In the genomic region with DNA sequence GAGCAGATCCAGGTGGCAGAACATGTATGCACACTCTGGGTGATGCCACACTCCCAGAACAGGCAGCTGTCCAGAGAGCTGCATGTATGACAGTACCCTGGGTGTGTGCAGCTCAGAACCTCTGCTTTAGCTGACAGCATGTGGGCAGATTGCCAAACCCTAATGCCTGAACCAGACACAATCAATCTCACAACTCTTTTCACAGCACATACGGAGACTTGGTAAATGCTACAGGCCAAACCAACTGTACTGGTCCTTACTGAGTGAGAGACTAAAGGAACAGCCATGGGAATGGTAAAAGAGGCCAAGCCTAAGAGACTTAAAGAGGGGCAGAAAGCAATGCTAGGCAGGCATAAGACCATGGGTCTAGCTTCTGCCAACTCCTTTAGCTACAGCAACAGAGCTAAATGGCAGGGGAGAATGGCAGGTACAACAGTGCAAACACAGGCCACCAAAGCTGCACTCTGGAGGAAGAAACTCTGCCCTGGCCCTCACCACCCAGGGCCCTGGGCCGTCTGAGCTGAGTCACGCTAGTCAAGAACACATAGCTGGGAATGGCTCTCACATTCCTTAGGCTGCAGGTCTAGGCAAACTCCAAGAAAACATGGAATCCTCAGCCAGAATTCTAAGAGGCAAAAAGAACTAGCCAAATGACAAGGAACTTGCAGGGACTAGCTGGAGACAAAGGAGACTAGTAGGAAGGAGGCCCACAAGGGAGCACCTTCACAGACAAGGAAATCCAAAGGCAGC, we compare ENCODE assay signal across 8 mouse cellular contexts.
DNase-seq lines count a peak whose midpoint lies in the region.

No protein-coding gene starts in this region.

- peak; percentile 27 to 31 for DNase-seq in heart, adult 18-20 months
- no peak for DNase-seq in heart, adult 8-10 months (ENCODE audit: low spot score)
- peak; percentile 67 for DNase-seq in 3T3-L1 (ENCODE audit: low read depth, low spot score)
- DNase-seq in adrenal gland, postnatal 36 days = peak; percentile 49 to 65
- peak; percentile 30 to 37 for DNase-seq in heart, postnatal 14 days
- DNase-seq in ovary, postnatal 10 days (ENCODE audit: low spot score) = no peak
- DNase-seq in yolk sac, embryonic 10.5 days (ENCODE audit: low spot score) = no peak
- DNase-seq in kidney, postnatal 4 days = no peak

- intact Hi-C loops in heart, postnatal 14 days (cut with DNase I) = no loop called here

Comparison
In these comparisons a context has a peak if more than half of its experiments do, and no peak if none do; other contexts are left out.
1. DNase-seq: peak in heart, adult 18-20 months (2 of 2), 3T3-L1 (single experiment), adrenal gland, postnatal 36 days (2 of 2) and heart, postnatal 14 days (2 of 2); none in heart, adult 8-10 months (single experiment), ovary, postnatal 10 days (single experiment), yolk sac, embryonic 10.5 days (single experiment) and kidney, postnatal 4 days (0 of 2).